ENCODE assay signal across 8 mouse cellular contexts in the genomic region with DNA sequence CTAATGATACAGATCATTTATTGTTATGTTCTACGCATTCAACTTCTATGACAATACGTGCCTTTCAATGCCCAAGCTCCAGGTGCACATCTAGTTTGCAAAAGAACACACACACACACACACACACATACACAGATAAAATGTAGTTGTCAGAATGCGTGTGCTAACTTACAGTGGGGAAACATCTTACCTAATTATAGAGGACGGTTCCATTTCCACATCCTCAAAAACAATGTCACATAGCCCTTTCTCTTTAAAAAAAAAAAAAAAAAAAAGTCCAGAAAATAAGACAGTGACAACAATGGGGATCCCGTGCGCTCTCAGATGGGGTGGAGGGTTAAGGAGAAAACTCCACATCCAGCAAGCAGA. TPM values are rescaled to one million over a fixed set of nuclear protein-coding genes. Genes with fewer than 3 reads are reported as not detected.
DNase-seq lines count a peak whose midpoint lies in the region; ATAC-seq and TF ChIP-seq lines count a peak whose summit lies in the region.

No protein-coding gene starts in this region.

- peak overlapping the region; percentile 91 for H3K4me3 ChIP-seq in kidney, embryonic 14.5 days (ENCODE audit: low read length)
- H3K4me3 ChIP-seq in hindbrain, postnatal 0 days (ENCODE audit: low read length): peak overlapping the region; percentile 98
- H3K4me3 ChIP-seq in midbrain, postnatal 0 days (ENCODE audit: low read depth, low read length): peak overlapping the region; percentile 89

- H3K9me3 ChIP-seq in kidney, embryonic 14.5 days (ENCODE audit: control insufficient read depth, low read length): no peaks in the 10 kb centered on the region
- H3K9me3 ChIP-seq in hindbrain, postnatal 0 days (ENCODE audit: low read length): no peaks in the 10 kb centered on the region
- H3K9me3 ChIP-seq in midbrain, postnatal 0 days (ENCODE audit: low read length): no peaks in the 10 kb centered on the region

- H3K27me3 ChIP-seq in kidney, embryonic 14.5 days (ENCODE audit: control insufficient read depth, insufficient read depth, low read length): no peaks in the 10 kb centered on the region
- no peaks in the 10 kb centered on the region for H3K27me3 ChIP-seq in hindbrain, postnatal 0 days (ENCODE audit: insufficient read depth, low read length)
- no peaks in the 10 kb centered on the region for H3K27me3 ChIP-seq in midbrain, postnatal 0 days (ENCODE audit: insufficient read depth, low read length)

- no peak for ATAC-seq in kidney, embryonic 14.5 days (ENCODE audit: low FRiP score, low TSS enrichment)
- peak; percentile 24 for ATAC-seq in common myeloid progenitor, adult 5-6 weeks (replicated peaks; ENCODE audit: low read depth, poor library complexity, severe bottlenecking)
- ATAC-seq in hindbrain, postnatal 0 days: no peak
- ATAC-seq in midbrain, postnatal 0 days (ENCODE audit: low FRiP score): peak; percentile 0; the same call in 1 of the 2 replicates

- 4% methylated on average over 6 of the region's 6 CpGs for WGBS in kidney, embryonic 14.5 days
- WGBS in hindbrain, postnatal 0 days: under 1% methylated on average over 6 of the region's 6 CpGs
- WGBS in midbrain, postnatal 0 days: 1% methylated on average over 6 of the region's 6 CpGs

- H3K4me1 ChIP-seq in kidney, embryonic 14.5 days (ENCODE audit: control insufficient read depth, insufficient read depth, low read length): peaks cover 8% of the 10 kb centered on the region
- H3K4me1 ChIP-seq in hindbrain, postnatal 0 days (ENCODE audit: insufficient read depth, low read length): peaks cover 11% of the 10 kb centered on the region; the same call in 1 of the 2 replicates
- peaks cover 10% of the 10 kb centered on the region; the same call in 1 of the 2 replicates for H3K4me1 ChIP-seq in midbrain, postnatal 0 days (ENCODE audit: insufficient read depth, low read length)

- peak overlapping the region; percentile 97 for H3K27ac ChIP-seq in kidney, embryonic 14.5 days (ENCODE audit: low read depth, low read length)
- H3K27ac ChIP-seq in hindbrain, postnatal 0 days: peak overlapping the region; percentile 100
- peak overlapping the region; percentile 99 for H3K27ac ChIP-seq in midbrain, postnatal 0 days (ENCODE audit: low read depth, low read length)

- no peaks in the 10 kb centered on the region for H3K36me3 ChIP-seq in kidney, embryonic 14.5 days (ENCODE audit: control insufficient read depth, insufficient read depth, low read length)
- no peaks in the 10 kb centered on the region for H3K36me3 ChIP-seq in hindbrain, postnatal 0 days (ENCODE audit: insufficient read depth, low read length)
- H3K36me3 ChIP-seq in midbrain, postnatal 0 days (ENCODE audit: insufficient read depth, low read length): no peaks in the 10 kb centered on the region

- DNase-seq in kidney, postnatal 10 days: no peak
- DNase-seq in hindbrain, postnatal 0 days (ENCODE audit: low spot score): no peak
- peak; percentile 27 for DNase-seq in midbrain, postnatal 0 days (ENCODE audit: low spot score)
- no peak for DNase-seq in layer of hippocampus, postnatal 25 days (ENCODE audit: extremely low spot score in 1 of 2, low spot score in 1 of 2)
- DNase-seq in right cerebral cortex, postnatal 10 days (ENCODE audit: low spot score in 2 of 2): no peak
- no peak for DNase-seq in frontal cortex, postnatal 10 days (ENCODE audit: low spot score in 2 of 2)

- peak overlapping the region; percentile 60 for H3K4me2 ChIP-seq in kidney, embryonic 14.5 days (replicated peaks; ENCODE audit: low read depth, low read length)
- H3K4me2 ChIP-seq in hindbrain, postnatal 0 days (ENCODE audit: low read depth, low read length): peak overlapping the region; percentile 78
- peak overlapping the region; percentile 66 for H3K4me2 ChIP-seq in midbrain, postnatal 0 days (ENCODE audit: low read depth, low read length, poor library complexity, severe bottlenecking)

- peak overlapping the region; percentile 93 for H3K9ac ChIP-seq in kidney, embryonic 14.5 days (ENCODE audit: low read depth, low read length)
- H3K9ac ChIP-seq in hindbrain, postnatal 0 days (replicated peaks; ENCODE audit: low read length): peak overlapping the region; percentile 97
- H3K9ac ChIP-seq in midbrain, postnatal 0 days (replicated peaks; ENCODE audit: low read length, poor library complexity, severe bottlenecking): peak overlapping the region; percentile 97

- no peak for TF ChIP-seq CTCF in hindbrain, postnatal 0 days (IDR thresholded peaks at IDR 0.05; ENCODE audit: low read depth)
- no peak for TF ChIP-seq CTCF in midbrain, postnatal 0 days (IDR thresholded peaks at IDR 0.05)

RNA-seq across cellular contexts. Expression of gene Rnf146, which starts 1.2 kb away (rescaled TPM):
- polyA plus RNA-seq in kidney, embryonic 14.5 days (2014; fragmentation: Nextera tagmentation; extraction: Ambion mirVana): 36.4 and 43.4 TPM in 2 replicates
- total RNA-seq in common myeloid progenitor, adult 5-6 weeks (2017): 45.1 and 65.0 TPM in 2 replicates
- 43.0 and 47.2 TPM in 2 replicates for total RNA-seq in hindbrain, postnatal 0 days (2014; rRNA removed)
- polyA plus RNA-seq in hindbrain, postnatal 0 days (2015; fragmentation: Nextera tagmentation; extraction: Ambion mirVana): 56.3 and 61.7 TPM in 2 replicates
- 45.2 and 57.0 TPM in 2 replicates for total RNA-seq in midbrain, postnatal 0 days (2014; rRNA removed)
- polyA plus RNA-seq in midbrain, postnatal 0 days (2015; fragmentation: Nextera tagmentation; extraction: Ambion mirVana): 58.1 and 62.6 TPM in 2 replicates
- total RNA-seq in layer of hippocampus, postnatal 25 days (2021): 100 to 1,000 TPM; 101 to 111 TPM

RNA-seq across cellular contexts. Expression of gene Echdc1, which starts 48.1 kb away (rescaled TPM):
- polyA plus RNA-seq in kidney, embryonic 14.5 days (2014; fragmentation: Nextera tagmentation; extraction: Ambion mirVana): 24.2 and 34.2 TPM in 2 replicates
- total RNA-seq in common myeloid progenitor, adult 5-6 weeks (2017): 38.2 and 51.8 TPM in 2 replicates
- 11.4 and 15.1 TPM in 2 replicates for total RNA-seq in hindbrain, postnatal 0 days (2014; rRNA removed)
- polyA plus RNA-seq in hindbrain, postnatal 0 days (2015; fragmentation: Nextera tagmentation; extraction: Ambion mirVana): 33.7 and 37.1 TPM in 2 replicates
- total RNA-seq in midbrain, postnatal 0 days (2014; rRNA removed): 11.4 and 15.3 TPM in 2 replicates
- 26.2 and 28.6 TPM in 2 replicates for polyA plus RNA-seq in midbrain, postnatal 0 days (2015; fragmentation: Nextera tagmentation; extraction: Ambion mirVana)
- total RNA-seq in layer of hippocampus, postnatal 25 days (2021): 10 to 100 TPM; 31.9 TPM

Comparison
In these comparisons a context has a peak if more than half of its experiments do, and no peak if none do; other contexts are left out.
1. ATAC-seq: peak in common myeloid progenitor, adult 5-6 weeks (single experiment) and midbrain, postnatal 0 days (single experiment); none in kidney, embryonic 14.5 days (single experiment) and hindbrain, postnatal 0 days (single experiment).
2. Peak in every context shown above with its lines, with median percentiles within 50 percentile points of each other: H3K27ac ChIP-seq, H3K4me2 ChIP-seq, H3K4me3 ChIP-seq and H3K9ac ChIP-seq.